Mouse (Mus musculus): ENCODE measurements around the gene L3mbtl3. TPM values are rescaled to one million over a fixed set of nuclear protein-coding genes. Genes with fewer than 3 reads are reported as not detected.
A peak's percentile ranks its signal among the peaks of the same experiment; 100 is the strongest.

Gene L3mbtl3
- polyA plus RNA-seq, 1 experiment from 2014 or later = 13.6 TPM

GRCm38 (mm10) chr10:26327691-26328542, 47.9 kb downstream of the L3mbtl3 start:
- no peak overlapping the region for H3K4me2 ChIP-seq (ENCODE audit: low read depth, low read length)
- no peak overlapping the region for H3K9ac ChIP-seq (ENCODE audit: low read depth, low read length)
- H3K36me3 ChIP-seq (ENCODE audit: control insufficient read depth, insufficient read depth, low read length) = peaks cover 61% of the 10 kb centered on the region
- no peaks in the 10 kb centered on the region for H3K9me3 ChIP-seq (ENCODE audit: control insufficient read depth, low read length)
- 58% methylated on average over 17 of the region's 17 CpGs for WGBS
- no peaks in the 10 kb centered on the region for H3K4me1 ChIP-seq (ENCODE audit: control insufficient read depth, insufficient read depth, low read length)
- no peaks in the 10 kb centered on the region for H3K27me3 ChIP-seq (replicated peaks; ENCODE audit: control insufficient read depth, insufficient read depth, low read length)
- H3K4me3 ChIP-seq (ENCODE audit: low read depth, low read length) = no peak overlapping the region
- H3K27ac ChIP-seq (replicated peaks; ENCODE audit: low read depth, low read length) = no peak overlapping the region
- ATAC-seq (ENCODE audit: low read depth) (peak; percentile 65; the same call in 1 of the 2 replicates), DNase-seq (ENCODE audit: low spot score) (peak; percentile 23)

DNA sequence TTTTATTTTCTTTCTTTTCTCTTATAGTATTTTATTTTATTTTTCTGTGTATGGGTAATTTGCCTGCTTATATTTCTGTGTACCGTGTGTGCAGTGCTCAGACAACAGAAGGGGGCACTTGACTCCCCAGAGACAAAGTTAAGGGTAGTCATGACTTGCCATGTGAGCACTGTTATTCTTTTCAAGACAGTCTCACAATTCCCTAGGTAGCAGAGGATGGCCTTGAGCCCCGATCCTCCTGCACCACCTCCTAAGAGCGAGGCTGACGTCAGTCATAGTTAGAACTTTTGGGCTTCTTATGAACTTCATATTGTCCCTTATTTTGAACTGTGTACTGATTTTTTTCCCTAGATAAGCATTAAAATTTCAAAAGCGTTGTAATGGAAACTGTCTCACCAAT, 48.5 kb downstream of the L3mbtl3 start:
- Histone ChIP-seq H3K27ac (replicated peaks; ENCODE audit: low read depth, low read length) (no peak overlapping the region), H3K9ac (ENCODE audit: low read depth, low read length) (no peak overlapping the region), H3K27me3 (replicated peaks; ENCODE audit: control insufficient read depth, insufficient read depth, low read length) (no peaks in the 10 kb centered on the region), H3K36me3 (ENCODE audit: control insufficient read depth, insufficient read depth, low read length) (peaks cover 65% of the 10 kb centered on the region), H3K4me2 (ENCODE audit: low read depth, low read length) (no peak overlapping the region), H3K4me3 (ENCODE audit: low read depth, low read length) (no peak overlapping the region), H3K4me1 (ENCODE audit: control insufficient read depth, insufficient read depth, low read length) (no peaks in the 10 kb centered on the region), H3K9me3 (ENCODE audit: control insufficient read depth, low read length) (no peaks in the 10 kb centered on the region)
- 92% methylated on average over 5 of the region's 5 CpGs for WGBS
- ATAC-seq (ENCODE audit: low read depth) (no peak), DNase-seq (ENCODE audit: low spot score) (no peak)

DNA sequence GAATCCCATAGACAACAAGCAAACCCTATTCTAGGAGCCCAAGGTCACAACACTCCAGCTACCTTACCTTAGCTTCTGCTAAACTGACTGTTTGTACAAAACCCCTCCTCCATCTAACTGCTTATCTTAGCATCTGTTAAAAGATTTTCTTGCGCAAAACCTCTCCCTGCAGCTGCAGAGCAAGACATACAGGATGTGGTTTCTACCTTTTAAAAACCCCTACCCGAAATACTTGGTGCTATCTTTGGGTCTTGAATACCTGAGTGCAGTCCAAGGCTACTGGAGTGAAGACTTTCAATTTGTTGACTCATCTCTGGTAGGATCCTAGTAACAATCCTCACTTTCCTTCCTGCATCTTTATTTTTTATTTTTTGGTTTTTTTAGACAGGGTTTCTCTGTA, 50.5 kb downstream of the L3mbtl3 start:
- Histone ChIP-seq H3K4me1 (ENCODE audit: control insufficient read depth, insufficient read depth, low read length) (no peaks in the 10 kb centered on the region), H3K9ac (ENCODE audit: low read depth, low read length) (no peak overlapping the region), H3K27ac (replicated peaks; ENCODE audit: low read depth, low read length) (no peak overlapping the region), H3K9me3 (ENCODE audit: control insufficient read depth, low read length) (no peaks in the 10 kb centered on the region), H3K27me3 (replicated peaks; ENCODE audit: control insufficient read depth, insufficient read depth, low read length) (no peaks in the 10 kb centered on the region), H3K4me3 (ENCODE audit: low read depth, low read length) (no peak overlapping the region), H3K36me3 (ENCODE audit: control insufficient read depth, insufficient read depth, low read length) (peaks cover 73% of the 10 kb centered on the region), H3K4me2 (ENCODE audit: low read depth, low read length) (no peak overlapping the region)
- DNase-seq (ENCODE audit: low spot score) (no peak), ATAC-seq (ENCODE audit: low read depth) (no peak)
- WGBS = 89% methylated on average over 2 of the region's 2 CpGs

- H3K36me3 ChIP-seq (ENCODE audit: control insufficient read depth, insufficient read depth, low read length) = peaks cover 60% of the 10 kb centered on the region
- no peak overlapping the region for H3K27ac ChIP-seq (replicated peaks; ENCODE audit: low read depth, low read length)
- H3K4me3 ChIP-seq (ENCODE audit: low read depth, low read length) = no peak overlapping the region
- no peaks in the 10 kb centered on the region for H3K9me3 ChIP-seq (ENCODE audit: control insufficient read depth, low read length)
- no peak overlapping the region for H3K4me2 ChIP-seq (ENCODE audit: low read depth, low read length)
- WGBS = 76% methylated on average over 7 of the region's 7 CpGs
- no peaks in the 10 kb centered on the region for H3K4me1 ChIP-seq (ENCODE audit: control insufficient read depth, insufficient read depth, low read length)
- DNase-seq (ENCODE audit: low spot score) = no peak
- no peaks in the 10 kb centered on the region for H3K27me3 ChIP-seq (replicated peaks; ENCODE audit: control insufficient read depth, insufficient read depth, low read length)
- H3K9ac ChIP-seq (ENCODE audit: low read depth, low read length) = no peak overlapping the region
- no peak for ATAC-seq (ENCODE audit: low read depth)
Measured at GRCm38 (mm10) chr10:26322344-26323051, 53.3 kb downstream of the L3mbtl3 start.

DNA sequence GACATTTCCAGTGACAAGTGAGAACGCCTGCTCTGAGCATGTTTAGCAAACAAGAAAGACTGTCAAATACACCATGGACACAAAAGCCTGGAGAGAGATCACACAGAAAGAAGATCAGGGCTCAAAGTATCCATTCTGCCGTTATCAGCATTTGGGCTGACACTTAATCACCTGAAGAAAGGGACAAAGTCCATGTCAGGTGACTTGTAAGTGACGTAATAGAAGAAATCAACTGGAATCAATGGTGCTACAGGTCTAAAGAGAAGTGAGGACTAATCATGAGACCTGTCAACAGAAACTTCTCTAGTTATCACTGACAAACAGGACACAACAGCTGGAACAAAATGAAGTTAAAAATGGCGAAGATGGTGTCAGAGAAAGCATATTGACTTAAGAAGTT, 55.1 kb downstream of the L3mbtl3 start:
- Histone ChIP-seq H3K4me2 (ENCODE audit: low read depth, low read length) (no peak overlapping the region), H3K27ac (replicated peaks; ENCODE audit: low read depth, low read length) (no peak overlapping the region), H3K4me3 (ENCODE audit: low read depth, low read length) (no peak overlapping the region), H3K36me3 (ENCODE audit: control insufficient read depth, insufficient read depth, low read length) (peaks cover 50% of the 10 kb centered on the region), H3K27me3 (replicated peaks; ENCODE audit: control insufficient read depth, insufficient read depth, low read length) (no peaks in the 10 kb centered on the region), H3K9me3 (ENCODE audit: control insufficient read depth, low read length) (no peaks in the 10 kb centered on the region), H3K4me1 (ENCODE audit: control insufficient read depth, insufficient read depth, low read length) (no peaks in the 10 kb centered on the region), H3K9ac (ENCODE audit: low read depth, low read length) (no peak overlapping the region)
- DNase-seq (ENCODE audit: low spot score) (no peak), ATAC-seq (ENCODE audit: low read depth) (no peak)
- 83% methylated on average over 4 of the region's 4 CpGs for WGBS

DNA sequence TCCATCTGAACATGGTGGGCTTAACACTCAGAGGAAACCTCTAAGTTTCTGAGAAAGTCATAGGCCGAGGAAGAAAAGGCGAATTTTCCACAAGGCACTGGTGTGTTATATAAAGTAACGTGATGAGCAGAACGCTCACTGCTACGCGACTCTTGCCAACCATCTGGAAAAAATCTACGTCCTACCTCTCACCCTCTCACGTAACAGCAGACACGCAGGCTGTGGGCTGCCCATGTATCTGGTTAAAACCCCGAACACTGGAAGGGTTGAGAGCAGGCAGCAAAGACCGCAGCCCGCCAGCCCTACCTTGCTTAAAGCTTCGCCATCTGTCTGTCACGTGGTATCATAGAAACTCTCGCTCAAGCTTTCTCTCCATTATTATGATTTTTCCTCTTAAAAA, 61.4 kb downstream of the L3mbtl3 start:
- H3K9ac ChIP-seq (ENCODE audit: low read depth, low read length) = no peak overlapping the region
- H3K4me1 ChIP-seq (ENCODE audit: control insufficient read depth, insufficient read depth, low read length) = no peaks in the 10 kb centered on the region
- H3K4me2 ChIP-seq (ENCODE audit: low read depth, low read length) = no peak overlapping the region
- DNase-seq (ENCODE audit: low spot score) (peak; percentile 81), ATAC-seq (ENCODE audit: low read depth) (peak; percentile 78; the same call in 1 of the 2 replicates)
- H3K9me3 ChIP-seq (ENCODE audit: control insufficient read depth, low read length) = no peaks in the 10 kb centered on the region
- peak overlapping the region; percentile 68 for H3K27ac ChIP-seq (replicated peaks; ENCODE audit: low read depth, low read length)
- no peak overlapping the region for H3K4me3 ChIP-seq (ENCODE audit: low read depth, low read length)
- H3K36me3 ChIP-seq (ENCODE audit: control insufficient read depth, insufficient read depth, low read length) = peaks cover 60% of the 10 kb centered on the region
- H3K27me3 ChIP-seq (replicated peaks; ENCODE audit: control insufficient read depth, insufficient read depth, low read length) = no peaks in the 10 kb centered on the region
- 61% methylated on average over 15 of the region's 15 CpGs for WGBS

GRCm38 (mm10) chr10:26303485-26303884, 72.3 kb downstream of the L3mbtl3 start:
- no peak overlapping the region for H3K4me2 ChIP-seq (ENCODE audit: low read depth, low read length)
- no peaks in the 10 kb centered on the region for H3K4me1 ChIP-seq (ENCODE audit: control insufficient read depth, insufficient read depth, low read length)

GRCm38 (mm10) chr10:26302336-26302735, 73.4 kb downstream of the L3mbtl3 start:
- no peak overlapping the region for H3K4me2 ChIP-seq (ENCODE audit: low read depth, low read length)
- H3K36me3 ChIP-seq (ENCODE audit: control insufficient read depth, insufficient read depth, low read length) = peaks cover 30% of the 10 kb centered on the region
- H3K4me3 ChIP-seq (ENCODE audit: low read depth, low read length) = no peak overlapping the region
- no peaks in the 10 kb centered on the region for H3K9me3 ChIP-seq (ENCODE audit: control insufficient read depth, low read length)
- H3K9ac ChIP-seq (ENCODE audit: low read depth, low read length) = no peak overlapping the region
- H3K4me1 ChIP-seq (ENCODE audit: control insufficient read depth, insufficient read depth, low read length) = no peaks in the 10 kb centered on the region
- H3K27ac ChIP-seq (replicated peaks; ENCODE audit: low read depth, low read length) = no peak overlapping the region
- ATAC-seq (ENCODE audit: low read depth) (no peak), DNase-seq (ENCODE audit: low spot score) (no peak)
- 78% methylated on average over 4 of the region's 4 CpGs for WGBS
- no peaks in the 10 kb centered on the region for H3K27me3 ChIP-seq (replicated peaks; ENCODE audit: control insufficient read depth, insufficient read depth, low read length)

More at GRCm38 (mm10) chr10:26303485-26303884, 72.3 kb downstream of the L3mbtl3 start:
- H3K36me3 ChIP-seq (ENCODE audit: control insufficient read depth, insufficient read depth, low read length) = peaks cover 39% of the 10 kb centered on the region
- no peaks in the 10 kb centered on the region for H3K9me3 ChIP-seq (ENCODE audit: control insufficient read depth, low read length)
- no peak overlapping the region for H3K9ac ChIP-seq (ENCODE audit: low read depth, low read length)
- no peak overlapping the region for H3K4me3 ChIP-seq (ENCODE audit: low read depth, low read length)
- ATAC-seq (ENCODE audit: low read depth) (no peak), DNase-seq (ENCODE audit: low spot score) (no peak)
- H3K27me3 ChIP-seq (replicated peaks; ENCODE audit: control insufficient read depth, insufficient read depth, low read length) = no peaks in the 10 kb centered on the region
- H3K27ac ChIP-seq (replicated peaks; ENCODE audit: low read depth, low read length) = no peak overlapping the region
- 92% methylated on average over 6 of the region's 6 CpGs for WGBS
